Mouse (Mus musculus) intestine, embryonic 14.5 days (tissue): ENCODE results near the gene Psen2. TPM values are rescaled to one million over a fixed set of nuclear protein-coding genes. Genes with fewer than 3 reads are reported as not detected.
A peak's percentile ranks its signal among the peaks of the same experiment; 100 is the strongest.

Experiments used
- ATAC-seq: fragments of 200-750 bp; cut with Nextera tagmentation; replicated peaks from 2 replicates; pipeline ENCODE4 v1.8.0; 2017; ENCODE audit warnings: low read depth, moderate number of reproducible peaks, moderate TSS enrichment, moderate library complexity; ENCODE audit not compliant: low FRiP score, low TSS enrichment
- DNase-seq: peaks from one replicate; pipeline ENCODE4 v3.0.0-alpha.2; 2018; ENCODE audit warnings: low spot score
- H3K27ac ChIP-seq: fragments of 300-500 bp; sonication (generic); 2 replicates; pipeline ENCODE4 v1.5.1; 2014; ENCODE audit warnings: low read depth, mild to moderate bottlenecking, control low read depth
- H3K27me3 ChIP-seq: fragments of 300-500 bp; sonication (generic); replicated peaks from 2 replicates; pipeline ENCODE4 v1.6.1; 2014; ENCODE audit warnings: low read length, control low read depth; ENCODE audit not compliant: control insufficient read depth, insufficient read depth
- H3K36me3 ChIP-seq: fragments of 300-500 bp; sonication (generic); 2 replicates; pipeline ENCODE4 v1.6.1; 2014; ENCODE audit warnings: low read length, control low read depth; ENCODE audit not compliant: control insufficient read depth, insufficient read depth
- H3K4me1 ChIP-seq: fragments of 300-500 bp; sonication (generic); replicated peaks from 2 replicates; pipeline ENCODE4 v1.6.1; 2014; ENCODE audit warnings: low read length, control low read depth, mixed read lengths; ENCODE audit not compliant: control insufficient read depth, insufficient read depth
- H3K4me2 ChIP-seq: fragments of 300-500 bp; sonication (generic); 2 replicates; pipeline ENCODE4 v1.6.1; 2014; ENCODE audit warnings: low read length
- H3K4me3 ChIP-seq: fragments of 300-500 bp; sonication (generic); 2 replicates; pipeline ENCODE4 v1.5.1; 2014; ENCODE audit warnings: low read depth, low read length, control low read depth, mixed read lengths
- H3K9ac ChIP-seq: fragments of 300-500 bp; sonication (generic); 2 replicates; pipeline ENCODE4 v1.6.1; 2014; ENCODE audit warnings: mild to moderate bottlenecking, low read length
- H3K9me3 ChIP-seq: fragments of 300-500 bp; sonication (generic); 2 replicates; pipeline ENCODE4 v1.6.1; 2016; ENCODE audit warnings: low read length, control low read depth; ENCODE audit not compliant: control insufficient read depth
- WGBS: fragments of 180-500 bp; shearing (Covaris S2); extraction: QIAGEN DNeasy Blood & Tissue Kit; methylation state at CpG from one replicate; pipeline ENCODE4 v1.1.7; 2014; 5-methylcytosine and 5-hydroxymethylcytosine counted together
- polyA plus RNA-seq: library from polyadenylated mRNA; unstranded; fragments of >200 nt; fragmentation: Nextera tagmentation; extraction: Ambion mirVana; gene quantifications from 2 replicates; pipeline ENCODE4 v1.2.1, GENCODE M21; 2014

Gene Psen2
- polyA plus RNA-seq, 1 experiment from 2014 or later = 15.6 TPM

DNA sequence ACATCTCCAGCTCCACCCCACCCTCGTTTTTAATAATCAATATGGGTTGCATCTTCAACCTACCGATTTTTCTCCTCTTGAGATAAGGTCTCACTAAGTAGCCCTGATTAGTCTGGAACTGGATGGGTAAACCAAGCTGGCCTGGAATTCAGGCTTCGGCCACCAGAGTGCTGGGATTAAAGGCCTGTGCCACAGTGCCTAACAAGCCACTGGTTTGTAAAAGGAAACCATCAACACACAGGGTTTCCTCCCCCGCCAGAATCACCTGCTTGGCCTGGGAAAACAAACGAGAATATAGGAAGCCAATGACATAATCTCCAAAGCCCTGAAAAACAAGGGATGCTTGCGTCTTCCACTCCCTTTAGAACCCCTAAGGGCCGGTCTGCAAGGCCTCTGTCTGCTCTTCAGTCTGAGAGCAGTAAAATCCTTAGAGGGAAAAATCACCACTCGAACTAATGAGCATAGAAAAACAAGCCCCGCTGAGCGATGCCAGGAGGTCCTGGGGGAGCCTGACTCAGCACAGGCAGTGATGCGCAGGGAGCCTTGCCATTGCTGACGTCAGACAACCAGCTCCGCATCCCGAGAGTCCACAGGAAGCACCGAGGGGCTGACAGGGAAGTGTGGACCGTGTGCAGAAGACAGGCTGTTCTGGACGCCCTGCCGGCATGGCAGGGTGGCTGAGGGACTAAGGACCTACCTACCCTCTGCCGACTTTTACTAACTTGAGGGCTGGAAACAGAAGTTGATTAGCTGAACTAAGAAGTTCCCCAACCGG, 13.4 kb downstream of the Psen2 start:
- H3K27me3 ChIP-seq = no peaks in the 10 kb centered on the region
- no peaks in the 10 kb centered on the region for H3K36me3 ChIP-seq
- H3K27ac ChIP-seq = no peak overlapping the region
- H3K4me2 ChIP-seq = peak overlapping the region; percentile 16
- H3K4me1 ChIP-seq = peaks cover under 1% of the 10 kb centered on the region; the same call in 1 of the 2 replicates
- DNase-seq = no peak
- H3K9me3 ChIP-seq = no peaks in the 10 kb centered on the region
- 25% methylated on average over 20 of the region's 20 CpGs for WGBS
- H3K9ac ChIP-seq = no peak overlapping the region
- no peak overlapping the region for H3K4me3 ChIP-seq
- ATAC-seq = peak; percentile 24; the same call in 1 of the 2 replicates

DNA sequence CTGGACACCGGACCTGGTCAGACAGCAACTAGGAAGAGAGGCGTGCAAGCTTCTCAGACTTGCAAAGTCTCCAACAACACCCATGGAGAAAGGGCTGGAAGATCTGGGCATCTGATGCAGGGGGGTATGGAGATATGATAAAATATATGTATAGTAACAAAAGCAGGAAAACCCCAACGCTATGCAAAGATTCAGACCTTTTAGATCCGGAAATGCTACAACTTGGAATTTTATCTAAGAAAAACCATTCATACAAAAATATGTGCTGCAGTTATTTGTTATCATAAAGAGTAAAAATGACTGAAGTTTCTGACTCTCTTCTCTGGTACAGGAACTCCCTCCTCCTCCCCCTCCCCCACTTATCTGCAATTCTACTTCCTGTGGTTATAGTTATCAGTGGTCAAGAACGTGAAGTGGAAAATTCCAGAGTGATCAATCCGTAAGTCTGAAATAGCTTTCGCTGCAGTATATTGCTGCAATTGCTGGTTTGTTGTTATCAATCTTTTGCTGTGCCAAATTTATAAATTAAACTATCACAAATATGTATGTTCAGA, 14.6 kb downstream of the Psen2 start:
- H3K36me3 ChIP-seq = no peaks in the 10 kb centered on the region
- H3K27ac ChIP-seq = no peak overlapping the region
- no peak overlapping the region for H3K4me2 ChIP-seq
- no peak for DNase-seq
- no peak for ATAC-seq
- H3K4me3 ChIP-seq = no peak overlapping the region
- H3K4me1 ChIP-seq = no peaks in the 10 kb centered on the region; the same call in 1 of the 2 replicates
- H3K9me3 ChIP-seq = no peaks in the 10 kb centered on the region
- H3K27me3 ChIP-seq = no peaks in the 10 kb centered on the region
- 82% methylated on average over 7 of the region's 7 CpGs for WGBS
- no peak overlapping the region for H3K9ac ChIP-seq

DNA sequence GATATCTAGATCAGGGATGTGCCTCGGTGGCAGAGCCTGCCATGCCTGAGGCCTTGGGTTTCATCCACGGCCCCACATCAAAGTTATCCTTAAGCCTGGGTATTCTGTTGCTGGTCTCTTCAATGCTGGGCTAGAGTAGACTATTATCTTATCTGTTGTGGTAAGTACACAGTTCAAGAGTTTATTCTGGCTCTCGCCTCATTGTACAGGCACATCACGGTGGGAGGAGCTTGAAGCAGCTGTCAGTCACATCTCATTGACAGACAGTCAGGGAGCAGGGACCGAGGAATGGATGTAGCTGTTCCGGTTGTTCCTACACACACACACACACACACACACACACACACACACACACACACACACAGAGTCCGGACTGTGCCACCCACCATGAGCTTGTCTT, 15.3 kb downstream of the Psen2 start:
- DNase-seq (no peak), ATAC-seq (no peak; the same call in 1 of the 2 replicates)
- Histone ChIP-seq H3K4me1 (no peaks in the 10 kb centered on the region; the same call in 1 of the 2 replicates), H3K27me3 (no peaks in the 10 kb centered on the region), H3K36me3 (no peaks in the 10 kb centered on the region), H3K4me2 (no peak overlapping the region), H3K4me3 (no peak overlapping the region), H3K9me3 (no peaks in the 10 kb centered on the region), H3K27ac (no peak overlapping the region), H3K9ac (no peak overlapping the region)
- 75% methylated on average over 7 of the region's 7 CpGs for WGBS

DNA sequence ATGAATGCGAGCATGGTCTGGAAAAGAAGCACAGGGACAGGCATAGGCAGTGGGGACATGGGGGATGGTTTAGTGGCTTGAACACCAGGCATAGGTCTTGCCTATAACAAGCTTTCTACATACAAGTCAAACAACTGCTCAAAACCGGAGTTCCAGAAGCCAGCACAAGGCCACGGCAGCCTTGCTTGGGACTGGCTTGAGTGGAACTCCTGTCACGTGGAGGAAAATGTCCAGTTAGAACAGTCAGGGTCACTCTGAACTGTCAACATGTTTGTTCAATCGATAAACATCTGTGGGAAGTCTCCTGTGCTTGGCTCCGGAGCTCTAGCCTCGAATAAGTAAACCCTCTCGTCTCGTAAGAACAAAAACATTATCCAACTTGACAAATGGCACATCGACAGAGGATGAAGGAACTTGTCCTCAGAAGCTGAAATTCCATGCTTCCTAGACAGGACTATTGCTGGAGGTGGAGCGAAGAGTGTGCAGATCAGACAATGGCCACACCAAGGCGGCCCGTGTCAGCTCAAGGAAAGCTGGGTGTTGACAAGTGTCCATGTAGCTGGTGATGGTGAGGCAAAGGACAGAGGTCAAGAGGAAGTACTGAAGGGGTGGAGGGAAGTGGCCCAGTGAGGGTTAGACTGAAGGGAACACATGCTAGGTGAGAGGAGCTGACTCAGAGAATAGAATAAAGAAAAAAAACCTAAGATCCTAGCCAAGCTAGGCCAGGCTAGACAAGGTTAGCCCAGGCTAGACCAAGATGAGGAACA, 17.3 kb downstream of the Psen2 start:
- no peaks in the 10 kb centered on the region for H3K9me3 ChIP-seq
- no peak overlapping the region for H3K9ac ChIP-seq
- DNase-seq (no peak), ATAC-seq (no peak)
- no peaks in the 10 kb centered on the region for H3K27me3 ChIP-seq
- H3K4me2 ChIP-seq = no peak overlapping the region
- H3K36me3 ChIP-seq = no peaks in the 10 kb centered on the region
- no peaks in the 10 kb centered on the region; the same call in 1 of the 2 replicates for H3K4me1 ChIP-seq
- H3K4me3 ChIP-seq = no peak overlapping the region
- H3K27ac ChIP-seq = no peak overlapping the region
- 63% methylated on average over 13 of the region's 13 CpGs for WGBS

DNA sequence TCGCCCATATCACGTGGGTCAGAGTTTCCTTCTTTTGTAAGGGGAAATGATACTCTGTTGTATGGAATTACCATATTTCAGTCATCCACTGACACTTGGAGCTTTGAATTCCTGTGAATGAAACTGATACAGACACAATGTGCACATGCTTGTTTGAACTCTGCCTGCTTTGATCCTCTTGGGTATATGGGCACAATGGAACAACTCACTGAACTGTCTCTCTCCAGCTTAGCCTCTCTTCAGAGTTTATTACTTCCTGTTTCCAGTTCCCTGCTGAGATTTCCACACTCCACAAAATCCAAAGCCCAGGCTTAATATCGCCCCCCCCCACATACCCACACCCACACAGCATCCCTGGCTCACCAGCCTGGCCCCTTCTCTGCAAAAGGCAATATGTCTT, 31.5 kb downstream of the Psen2 start:
- Histone ChIP-seq H3K27me3 (no peaks in the 10 kb centered on the region), H3K36me3 (no peaks in the 10 kb centered on the region), H3K4me2 (no peak overlapping the region), H3K4me1 (no peaks in the 10 kb centered on the region; the same call in 1 of the 2 replicates), H3K27ac (no peak overlapping the region), H3K4me3 (no peak overlapping the region), H3K9me3 (0 out of 2 replicates have a peak, but pooled peaks cover 4% of the 10 kb centered on the region), H3K9ac (no peak overlapping the region)
- DNase-seq = no peak
- WGBS = 73% methylated on average over 3 of the region's 3 CpGs
- no peak for ATAC-seq

DNA sequence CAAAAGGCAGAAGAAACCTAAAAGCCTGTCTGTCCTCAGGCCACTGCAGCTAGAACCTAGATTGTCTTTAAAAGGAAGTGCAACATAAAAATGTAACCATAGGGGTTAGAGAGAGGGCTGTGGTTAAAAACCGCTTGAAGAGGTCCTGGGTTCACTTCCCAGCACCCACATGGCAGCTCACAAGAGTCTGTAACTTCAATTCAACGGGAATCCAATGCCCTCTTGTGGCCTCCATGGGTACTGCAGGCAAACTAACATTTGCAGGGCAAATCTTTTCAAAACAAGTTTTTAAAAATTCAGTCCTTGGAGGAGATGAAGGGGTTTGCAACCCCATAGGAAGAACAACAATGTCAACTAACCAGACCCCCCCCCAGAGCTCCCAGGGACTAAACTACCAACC, 32.7 kb downstream of the Psen2 start:
- 31% methylated on average over 2 of the region's 2 CpGs for WGBS
- Histone ChIP-seq H3K4me1 (peaks cover 6% of the 10 kb centered on the region), H3K27me3 (no peaks in the 10 kb centered on the region), H3K36me3 (no peaks in the 10 kb centered on the region), H3K27ac (no peak overlapping the region), H3K9ac (no peak overlapping the region), H3K4me3 (no peak overlapping the region), H3K9me3 (0 out of 2 replicates have a peak, but pooled peaks cover 4% of the 10 kb centered on the region), H3K4me2 (no peak overlapping the region)
- ATAC-seq (no peak), DNase-seq (peak; percentile 68)

DNA sequence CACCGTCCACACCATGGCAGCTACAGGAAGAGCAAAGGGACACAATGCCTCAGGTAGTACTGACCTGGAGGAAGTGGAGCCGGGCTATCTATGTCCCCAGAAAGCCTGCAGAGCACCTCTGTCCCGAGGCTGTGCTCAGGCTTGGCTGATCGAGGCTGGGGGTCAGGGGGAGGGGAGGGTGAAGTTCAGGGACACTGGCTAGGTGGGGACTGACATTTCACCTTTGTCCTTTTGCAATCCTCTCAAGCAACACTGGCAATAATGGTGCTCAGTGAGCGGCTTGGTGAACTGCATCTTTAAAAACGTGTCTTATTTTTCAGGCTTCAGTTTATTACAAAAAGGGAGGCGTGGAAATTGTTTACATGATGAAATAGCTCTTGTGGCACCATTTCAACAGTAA, 33.3 kb downstream of the Psen2 start:
- ATAC-seq (no peak), DNase-seq (no peak)
- Histone ChIP-seq H3K9me3 (0 out of 2 replicates have a peak, but pooled peaks cover 4% of the 10 kb centered on the region), H3K27me3 (no peaks in the 10 kb centered on the region), H3K36me3 (no peaks in the 10 kb centered on the region), H3K9ac (no peak overlapping the region), H3K27ac (no peak overlapping the region), H3K4me3 (no peak overlapping the region), H3K4me1 (peaks cover 8% of the 10 kb centered on the region), H3K4me2 (no peak overlapping the region)
- 81% methylated on average over 7 of the region's 7 CpGs for WGBS

DNA sequence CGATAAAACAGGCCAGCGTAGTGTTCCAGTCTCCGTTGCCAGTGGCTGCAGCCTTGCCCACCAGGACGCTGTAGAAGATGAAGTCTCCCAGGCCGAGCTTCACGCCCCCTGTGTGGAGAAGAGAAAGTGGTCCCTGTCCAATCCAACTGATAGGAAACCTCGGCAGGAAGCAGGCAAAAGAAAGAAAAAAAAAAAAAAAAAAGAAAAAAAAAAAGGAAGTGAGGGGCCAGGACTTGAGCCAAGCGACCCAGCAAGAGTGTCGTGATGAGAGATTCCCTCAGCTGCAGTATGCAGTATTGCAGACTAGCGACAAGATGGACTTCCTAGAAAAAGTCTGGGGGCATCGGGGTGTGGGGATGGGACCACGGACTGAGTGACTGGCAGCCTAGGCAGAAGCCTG, 34.4 kb downstream of the Psen2 start:
- WGBS = 79% methylated on average over 12 of the region's 12 CpGs
- Histone ChIP-seq H3K4me3 (no peak overlapping the region), H3K27ac (no peak overlapping the region), H3K9ac (no peak overlapping the region), H3K4me1 (peaks cover 8% of the 10 kb centered on the region), H3K4me2 (no peak overlapping the region), H3K36me3 (no peaks in the 10 kb centered on the region), H3K9me3 (0 out of 2 replicates have a peak, but pooled peaks cover 4% of the 10 kb centered on the region), H3K27me3 (no peaks in the 10 kb centered on the region)
- no peak for ATAC-seq
- DNase-seq = no peak
